Mouse (Mus musculus): ENCODE measurements around the gene H2-T23. TPM values are rescaled to one million over a fixed set of nuclear protein-coding genes. Genes with fewer than 3 reads are reported as not detected.
"Not testable (repeated sequence)": the region's sequence is repeated elsewhere in the genome, so short reads cannot be mapped to it uniquely, and the experiment has no call there.

H2-T23 gene
- total RNA-seq (2015; ENCODE audit: low replicate concordance) (109 and 146 TPM in 2 replicates), total RNA-seq (2017; ENCODE audit: low replicate concordance) (93.4 and 104 TPM in 2 replicates)

GRCm38 (mm10) chr17:36032351-36032875 lies at the start of gene H2-T23:
Gene H2-T23 (minus strand): TSS chr17:36032855.
- ATAC-seq (replicated peaks; ENCODE audit: low FRiP score, poor library complexity, severe bottlenecking) = peak; percentile 47

DNA sequence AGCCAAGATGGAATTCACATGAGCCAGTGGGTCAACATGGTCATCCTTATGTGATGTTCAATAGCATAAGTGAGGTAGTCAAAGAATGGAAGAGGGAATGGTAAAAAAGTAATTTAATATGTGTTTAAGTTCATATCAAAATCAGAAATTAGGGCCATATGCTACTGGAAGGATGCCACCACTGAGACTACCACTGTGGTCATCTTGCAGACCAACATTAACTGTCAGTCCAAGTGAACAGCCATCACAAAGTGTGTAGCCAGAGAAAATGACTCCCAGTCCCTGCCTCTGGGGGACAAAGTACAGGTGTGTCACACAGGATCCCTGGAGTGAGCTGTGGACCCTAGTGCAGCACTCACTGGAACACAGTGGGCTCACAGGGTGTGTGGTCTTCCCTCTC lies 49.2 kb upstream of the H2-T23 start:
- not testable (repeated sequence) for ATAC-seq (replicated peaks; ENCODE audit: low FRiP score, poor library complexity, severe bottlenecking)

- peak; percentile 51; the same call in 1 of the 2 replicates for ATAC-seq (replicated peaks; ENCODE audit: low FRiP score, poor library complexity, severe bottlenecking)
These were observed 28.2 kb upstream of the H2-T23 start for GRCm38 (mm10) chr17:36060829-36061228.

- ATAC-seq (replicated peaks; ENCODE audit: low FRiP score, poor library complexity, severe bottlenecking) = not testable (repeated sequence)
These were observed 25.7 kb upstream of the H2-T23 start, which contains the start of gene Gm11127 for GRCm38 (mm10) chr17:36058362-36058761. Gene Gm11127 (minus strand): TSS chr17:36058371.

- not testable (repeated sequence) for ATAC-seq (replicated peaks; ENCODE audit: low FRiP score, poor library complexity, severe bottlenecking)
These were observed 25.3 kb upstream of the H2-T23 start for GRCm38 (mm10) chr17:36057927-36058326.

GRCm38 (mm10) chr17:36043286-36043685 lies 10.6 kb upstream of the H2-T23 start:
- ATAC-seq (replicated peaks; ENCODE audit: low FRiP score, poor library complexity, severe bottlenecking) = peak; percentile 5; the same call in 1 of the 2 replicates

- peak; percentile 92 for ATAC-seq (replicated peaks; ENCODE audit: low FRiP score, poor library complexity, severe bottlenecking)
These were observed 10.0 kb upstream of the H2-T23 start, which contains the start of the genes H2-T22 and Gm6034 for GRCm38 (mm10) chr17:36042610-36043169. Gene H2-T22 (minus strand): TSS chr17:36042747. Gene Gm6034 (plus strand): TSS chr17:36042961.

DNA sequence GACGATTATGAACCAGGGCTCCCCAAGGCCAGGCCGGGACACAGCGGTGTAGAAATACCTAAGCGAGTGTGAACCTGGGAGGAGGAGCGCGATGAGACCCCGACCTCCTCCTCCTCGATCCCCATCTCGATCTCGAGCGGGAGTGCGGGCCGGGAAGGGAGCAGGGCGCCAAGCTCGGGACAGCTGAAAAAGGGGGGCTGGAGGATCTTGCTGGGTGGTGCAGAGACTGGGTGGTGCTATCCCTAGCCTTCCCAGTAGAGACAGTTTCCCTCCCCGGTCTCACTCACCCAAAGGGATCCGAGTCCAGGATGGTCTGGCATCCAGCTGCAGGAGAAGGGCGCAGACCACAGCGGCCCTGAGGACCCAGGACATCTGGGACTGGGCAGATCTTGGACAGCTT lies 9.4 kb upstream of the H2-T23 start:
- peak; percentile 48 for ATAC-seq (replicated peaks; ENCODE audit: low FRiP score, poor library complexity, severe bottlenecking)

- ATAC-seq (replicated peaks; ENCODE audit: low FRiP score, poor library complexity, severe bottlenecking) = not testable (repeated sequence)
These were observed 7.9 kb upstream of the H2-T23 start for GRCm38 (mm10) chr17:36040604-36041003.

DNA sequence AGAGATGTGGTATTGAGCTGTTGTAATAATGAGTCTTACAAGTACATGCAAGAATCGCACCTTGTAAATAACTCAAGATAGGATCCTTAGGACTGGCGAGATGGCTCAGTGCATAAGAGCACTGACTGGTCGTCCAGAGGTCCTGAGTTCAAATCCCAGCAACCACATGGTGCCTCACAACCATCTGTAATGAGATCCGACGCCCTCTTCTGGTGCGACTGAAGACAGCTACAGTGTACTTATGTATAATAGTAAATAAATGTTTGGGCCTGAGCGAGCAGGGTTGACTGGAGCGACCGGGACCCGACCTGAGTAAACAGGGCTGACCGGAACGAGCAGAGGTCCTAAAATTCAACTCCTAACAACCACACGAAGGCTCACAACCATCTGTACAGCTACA lies 3.5 kb upstream of the H2-T23 start:
- not testable (repeated sequence) for ATAC-seq (replicated peaks; ENCODE audit: low FRiP score, poor library complexity, severe bottlenecking)

GRCm38 (mm10) chr17:36035010-36035638 lies 2.5 kb upstream of the H2-T23 start:
- peak; percentile 62 for ATAC-seq (replicated peaks; ENCODE audit: low FRiP score, poor library complexity, severe bottlenecking)

DNA sequence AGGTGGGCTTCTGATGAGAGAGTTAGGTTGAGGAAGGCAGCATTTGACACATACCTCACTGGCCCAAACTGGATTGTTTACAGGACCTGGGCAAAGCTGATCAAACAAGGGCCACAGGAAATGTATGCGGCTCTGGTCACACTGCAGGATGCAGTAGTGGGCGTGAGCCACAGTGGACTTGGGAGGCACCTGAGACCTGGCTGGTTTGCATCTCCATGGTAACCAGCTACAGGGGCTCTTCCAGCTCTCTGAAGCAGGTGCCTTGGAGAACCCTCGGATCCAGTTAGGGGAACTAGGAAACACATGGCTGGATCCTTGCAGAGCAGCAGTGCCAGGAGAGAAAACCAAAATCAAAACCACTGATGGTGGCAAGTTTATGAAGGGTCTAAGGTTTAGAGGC lies 1.9 kb upstream of the H2-T23 start:
- ATAC-seq (replicated peaks; ENCODE audit: low FRiP score, poor library complexity, severe bottlenecking) = not testable (repeated sequence)

DNA sequence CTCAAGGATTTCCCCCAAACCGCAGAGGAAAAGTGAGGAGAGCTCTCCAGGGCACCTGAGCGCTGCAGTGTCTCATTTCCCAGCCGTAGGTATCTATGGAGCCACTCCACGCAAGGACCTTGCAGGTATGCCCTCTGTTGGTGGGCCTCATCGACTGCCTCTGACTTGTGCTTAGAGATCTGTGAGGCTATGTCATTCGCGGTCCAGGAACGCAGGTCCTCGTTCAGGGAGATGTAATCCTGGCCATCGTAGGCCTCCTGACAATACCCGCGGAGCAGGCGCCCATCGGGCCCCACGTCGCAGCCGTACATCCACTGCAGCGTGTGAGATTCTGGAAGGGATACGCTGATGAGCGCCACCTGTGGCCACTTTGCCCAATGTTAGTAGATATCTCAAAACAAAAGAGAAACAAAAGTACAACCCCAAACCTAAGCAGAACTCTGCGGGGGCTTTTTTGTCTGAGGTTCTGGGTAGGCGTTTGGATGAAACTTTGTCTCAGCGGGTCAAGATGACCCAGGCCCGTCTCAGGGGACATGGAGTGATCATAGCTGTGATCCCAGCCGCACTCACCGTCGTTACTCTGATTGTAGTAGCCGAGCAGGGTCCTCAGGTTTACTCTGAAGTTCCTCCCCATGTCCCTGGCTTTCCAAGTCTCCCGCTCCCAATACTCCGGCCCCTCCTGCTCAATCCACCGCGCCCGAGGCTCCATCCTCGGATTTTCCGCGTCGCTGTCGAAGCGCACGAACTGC lies 898 bp downstream of the H2-T23 start:
- ATAC-seq (replicated peaks; ENCODE audit: low FRiP score, poor library complexity, severe bottlenecking) = peak; percentile 79

- not testable (repeated sequence) for ATAC-seq (replicated peaks; ENCODE audit: low FRiP score, poor library complexity, severe bottlenecking)
These were observed 1.7 kb downstream of the H2-T23 start for GRCm38 (mm10) chr17:36030703-36031582.

- peak; percentile 84 for ATAC-seq (replicated peaks; ENCODE audit: low FRiP score, poor library complexity, severe bottlenecking)
These were observed 2.5 kb downstream of the H2-T23 start for GRCm38 (mm10) chr17:36030046-36030702.

DNA sequence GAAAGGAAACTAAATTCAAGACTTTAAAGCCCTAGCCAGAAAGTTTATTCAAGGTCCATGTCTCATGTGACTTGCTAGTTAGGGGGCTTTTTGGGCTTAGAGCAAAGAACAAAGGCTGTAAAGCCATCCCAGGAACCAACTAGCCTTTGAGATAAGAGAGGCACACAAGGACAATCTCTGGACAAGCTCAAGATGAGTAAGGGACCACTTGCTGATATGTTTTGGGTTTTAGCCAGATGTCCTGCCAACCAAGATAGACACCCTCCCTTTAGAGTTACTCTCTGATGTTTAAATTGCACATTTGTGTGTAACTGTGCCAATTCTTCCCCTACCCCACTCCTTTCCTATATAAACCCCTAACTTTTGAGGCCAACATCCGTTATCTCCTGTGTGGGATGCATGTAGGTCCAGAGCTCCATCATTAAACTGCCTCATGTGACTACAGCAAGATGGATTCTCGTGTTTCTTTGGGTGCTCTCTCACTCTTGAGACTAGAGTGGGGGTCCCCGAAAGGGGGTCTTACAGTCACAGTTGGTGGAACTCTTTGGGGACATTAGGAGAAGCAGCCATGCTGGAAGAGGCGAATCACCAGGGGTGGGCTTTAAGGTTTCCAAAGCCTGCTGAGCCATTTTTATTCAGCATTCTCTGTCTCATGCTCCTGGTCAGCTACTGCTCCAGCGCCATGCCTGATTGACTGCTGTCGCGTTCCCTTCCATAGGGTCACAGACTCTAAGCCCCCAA lies 3.6 kb downstream of the H2-T23 start:
- no peak for ATAC-seq (replicated peaks; ENCODE audit: low FRiP score, poor library complexity, severe bottlenecking)

GRCm38 (mm10) chr17:36027663-36028062 lies 5.0 kb downstream of the H2-T23 start:
- no peak for ATAC-seq (replicated peaks; ENCODE audit: low FRiP score, poor library complexity, severe bottlenecking)

DNA sequence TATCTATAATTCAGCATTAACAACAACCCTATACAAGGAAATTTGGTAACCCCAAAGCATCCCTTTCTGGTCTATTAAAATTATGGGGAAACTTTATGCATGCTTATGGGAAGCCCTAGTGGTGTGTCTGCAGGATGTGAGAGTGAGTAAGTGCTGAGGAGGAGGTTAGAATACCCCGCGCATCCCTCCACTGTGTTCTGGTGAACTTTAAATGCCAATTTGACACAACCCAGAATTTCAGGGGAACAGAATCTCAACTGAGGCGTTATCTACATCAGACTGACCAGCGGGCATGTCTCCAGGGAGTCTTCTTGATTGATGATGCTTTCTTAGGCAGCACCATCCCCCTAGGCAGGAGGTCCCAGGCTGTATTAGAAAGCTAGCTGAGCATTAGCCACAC lies 6.8 kb downstream of the H2-T23 start:
- ATAC-seq (replicated peaks; ENCODE audit: low FRiP score, poor library complexity, severe bottlenecking) = no peak
